ENCODE assay signal across 33 mouse cellular contexts in the genomic region with DNA sequence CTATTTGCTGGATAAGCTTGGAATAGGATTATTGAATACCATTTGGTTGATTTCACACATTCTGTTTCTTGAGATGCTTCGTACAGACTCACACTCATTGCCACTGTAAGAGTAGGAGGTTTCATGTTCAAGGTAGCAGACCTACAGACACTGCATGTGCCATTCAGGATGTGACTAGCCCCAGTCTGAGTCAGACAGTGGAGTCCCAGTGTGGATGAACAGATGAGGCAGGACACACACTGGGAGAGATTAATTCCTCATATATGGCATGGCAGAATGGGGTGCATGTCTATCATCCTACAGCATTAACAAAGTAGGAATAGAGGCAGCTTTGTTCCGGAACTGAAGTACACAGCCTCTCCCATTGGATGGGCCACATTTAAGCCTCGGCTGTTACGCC. TPM values are rescaled to one million over a fixed set of nuclear protein-coding genes. Genes with fewer than 3 reads are reported as not detected.
"Had no signal": no experiment of that assay in that cellular context is flagged by ENCODE, and none has a peak within 500 bp of the region (broad histone marks: within the 10 kb centered on the region; RNA-seq: fewer than 3 reads in every experiment).

No protein-coding gene starts in this region.

- H3K9me3 ChIP-seq: heart, embryonic 12.5 days; heart, embryonic 13.5 days; heart, embryonic 15.5 days; hindbrain, embryonic 10.5 days; hindbrain, embryonic 13.5 days; hindbrain, embryonic 15.5 days; intestine, embryonic 15.5 days; kidney, embryonic 15.5 days had no signal

- H3K36me3 ChIP-seq: hindbrain, embryonic 13.5 days; hindbrain, embryonic 15.5 days; intestine, embryonic 15.5 days had no signal

- DNase-seq: heart, postnatal 10 days; heart, postnatal 14 days; heart, postnatal 36 days; heart, postnatal 4 days; kidney, adult 11 months; kidney, adult 18-20 months; kidney, adult 2 months; kidney, adult 8-10 months; kidney, adult 9 months; kidney, postnatal 10 days; kidney, postnatal 14 days; kidney, postnatal 25 days; kidney, postnatal 4 days; layer of hippocampus, adult 9-11 months; layer of hippocampus, postnatal 36 days had no signal

- H3K27ac ChIP-seq: heart, embryonic 13.5 days; heart, embryonic 15.5 days; hindbrain, embryonic 10.5 days; hindbrain, embryonic 13.5 days; hindbrain, embryonic 14.5 days; hindbrain, embryonic 15.5 days; hindbrain, postnatal 0 days; intestine, embryonic 15.5 days; kidney, embryonic 15.5 days; kidney, postnatal 0 days; layer of hippocampus, adult 2 months; left cerebral cortex, adult 2 months had no signal

- H3K4me1 ChIP-seq: hindbrain, embryonic 10.5 days; hindbrain, embryonic 13.5 days; hindbrain, embryonic 15.5 days; intestine, embryonic 15.5 days had no signal

- H3K4me2 ChIP-seq: heart, embryonic 12.5 days; heart, embryonic 13.5 days; heart, embryonic 15.5 days; hindbrain, embryonic 13.5 days; hindbrain, embryonic 14.5 days; hindbrain, embryonic 15.5 days; intestine, embryonic 15.5 days; kidney, embryonic 15.5 days had no signal

- H3K9ac ChIP-seq: heart, embryonic 12.5 days; heart, embryonic 13.5 days; heart, embryonic 15.5 days; hindbrain, embryonic 13.5 days; hindbrain, embryonic 14.5 days; hindbrain, embryonic 15.5 days; intestine, embryonic 15.5 days; kidney, embryonic 15.5 days had no signal

- H3K4me3 ChIP-seq: heart, embryonic 12.5 days; heart, embryonic 13.5 days; heart, embryonic 15.5 days; hindbrain, embryonic 10.5 days; hindbrain, embryonic 13.5 days; hindbrain, embryonic 15.5 days; intestine, embryonic 15.5 days; kidney, embryonic 15.5 days; layer of hippocampus, adult 2 months; left cerebral cortex, adult 2 months had no signal

- ATAC-seq: hindbrain, embryonic 16.5 days; hindbrain, postnatal 0 days; inflammation-experienced regulatory T-cells, adult 6 months; intestine, embryonic 15.5 days; intestine, embryonic 16.5 days; intestine, postnatal 0 days had no signal

- H3K27me3 ChIP-seq: heart, embryonic 12.5 days; heart, embryonic 13.5 days; heart, embryonic 15.5 days; hindbrain, embryonic 13.5 days; hindbrain, embryonic 15.5 days; intestine, embryonic 15.5 days; kidney, embryonic 15.5 days had no signal

RNA-seq across cellular contexts. Expression of a gene that starts 8.1 kb away (rescaled TPM):
- polyA plus RNA-seq: hindbrain, embryonic 11.5 days; hindbrain, embryonic 13.5 days; hindbrain, embryonic 15.5 days; hindbrain, embryonic 16.5 days; hindbrain, postnatal 0 days; inflammation-experienced regulatory T-cells, adult 6 months; intestine, embryonic 16.5 days; kidney, adult 2 months had no signal
